Mouse (Mus musculus): ENCODE results near the gene Hfe. TPM values are rescaled to one million over a fixed set of nuclear protein-coding genes. Genes with fewer than 3 reads are reported as not detected.

Gene Hfe
- total RNA-seq, 2 experiments from 2014 or later: 2.4 to 3.1 TPM

GRCm38 (mm10) chr13:23751478-23751956 lies 40.9 kb upstream of the Hfe start:
- no peak for TF ChIP-seq CTCF (IDR thresholded peaks at IDR 0.05)
- DNase-seq (ENCODE audit: extremely low spot score in 1 of 2, low spot score in 2 of 2): no peak
- H3K27ac ChIP-seq: peak overlapping the region; percentile 81; the same call in 1 of the 2 replicates
- intact Hi-C loops (cut with DNase I): loop anchor here (5.0 kb wide), 1 partner anchor 1999 kb away; the partner anchor contains the start of genes Hist1h2ak, Hist1h2bn and Hist1h4k
- H3K4me3 ChIP-seq: peak overlapping the region; percentile 41

GRCm38 (mm10) chr13:23750839-23751477 lies 40.3 kb upstream of the Hfe start, which contains the start of gene Hist1h2ab:
Gene Hist1h2ab (plus strand): TSS chr13:23751126.
- Histone ChIP-seq H3K27ac (peak within 1 kb of the TSS; percentile 88), H3K4me3 (peak within 1 kb of the TSS; percentile 48)
- peak; percentile 46 to 49 for DNase-seq (ENCODE audit: extremely low spot score in 1 of 2, low spot score in 2 of 2)
- intact Hi-C loops (cut with DNase I): loop anchor here (5.0 kb wide), 1 partner anchor 1999 kb away; the partner anchor contains the start of genes Hist1h2ak, Hist1h2bn and Hist1h4k

GRCm38 (mm10) chr13:23749563-23750121 lies 39.0 kb upstream of the Hfe start:
- H3K27ac ChIP-seq: no peak overlapping the region

GRCm38 (mm10) chr13:23747892-23748288 lies 37.2 kb upstream of the Hfe start:
- no peak for TF ChIP-seq CTCF (IDR thresholded peaks at IDR 0.05)
- Histone ChIP-seq H3K27ac (0 out of 2 replicates have a peak overlapping the region, but pooled peaks have one; percentile 11), H3K4me3 (no peak overlapping the region)
- DNase-seq (ENCODE audit: extremely low spot score in 1 of 2, low spot score in 2 of 2): no peak
- intact Hi-C loops (cut with DNase I): loop anchor here (2.0 to 10.0 kb wide), 2 partner anchors 165 to 313 kb away; no protein-coding TSS in a partner anchor

More at GRCm38 (mm10) chr13:23749563-23750121, 39.0 kb upstream of the Hfe start:
- intact Hi-C loops (cut with DNase I): loop anchor here (5.0 to 10.0 kb wide), 2 partner anchors 315 to 1997 kb away; partner anchors contain the start of genes Hist1h2ak, Hist1h2bn and Hist1h4k
- H3K4me3 ChIP-seq: no peak overlapping the region
- DNase-seq (ENCODE audit: extremely low spot score in 1 of 2, low spot score in 2 of 2): no peak
- no peak for TF ChIP-seq CTCF (IDR thresholded peaks at IDR 0.05)

- DNase-seq (ENCODE audit: extremely low spot score in 1 of 2, low spot score in 2 of 2): no peak
- intact Hi-C loops (cut with DNase I): loop anchor here (2.0 to 10.0 kb wide), 2 partner anchors 164 to 312 kb away; no protein-coding TSS in a partner anchor
- Histone ChIP-seq H3K4me3 (peak overlapping the region; percentile 55), H3K27ac (peak overlapping the region; percentile 98)
- TF ChIP-seq CTCF (IDR thresholded peaks at IDR 0.05): no peak
These were observed 36.6 kb upstream of the Hfe start for GRCm38 (mm10) chr13:23747081-23747891.

GRCm38 (mm10) chr13:23746201-23747080 lies 35.8 kb upstream of the Hfe start, which contains the start of gene Hist1h2bb:
Gene Hist1h2bb (plus strand): TSS chr13:23746734.
- peak; percentile 66 for DNase-seq (ENCODE audit: extremely low spot score in 1 of 2, low spot score in 2 of 2)
- peak within 1 kb of the TSS; percentile 98 for H3K27ac ChIP-seq
- H3K4me3 ChIP-seq: peak within 1 kb of the TSS; percentile 55
- intact Hi-C loops (cut with DNase I): loop anchor here (2.0 to 10.0 kb wide), 2 partner anchors 164 to 312 kb away; no protein-coding TSS in a partner anchor

GRCm38 (mm10) chr13:23745381-23746161 lies 34.9 kb upstream of the Hfe start, which contains the start of gene Hist1h3c:
Gene Hist1h3c (minus strand): TSS chr13:23745602.
- intact Hi-C loops (cut with DNase I): loop anchor here (2.0 to 10.0 kb wide), 2 partner anchors 163 to 311 kb away; no protein-coding TSS in a partner anchor
- H3K27ac ChIP-seq: peak within 1 kb of the TSS; percentile 98
- peak within 1 kb of the TSS; percentile 55 for H3K4me3 ChIP-seq
- peak; percentile 81 to 84 for DNase-seq (ENCODE audit: extremely low spot score in 1 of 2, low spot score in 2 of 2)
- TF ChIP-seq CTCF (IDR thresholded peaks at IDR 0.05): peak; percentile 5; the same call in 1 of the 2 replicates

- no peak for TF ChIP-seq CTCF (IDR thresholded peaks at IDR 0.05)
- intact Hi-C loops (cut with DNase I): loop anchor here (10.0 kb wide), 1 partner anchor 310 kb away; no protein-coding TSS in a partner anchor
- DNase-seq (ENCODE audit: extremely low spot score in 1 of 2, low spot score in 2 of 2): no peak
- no peak overlapping the region; the same call in 1 of the 2 replicates for H3K4me3 ChIP-seq
- H3K27ac ChIP-seq: no peak overlapping the region
These were observed 34.0 kb upstream of the Hfe start for GRCm38 (mm10) chr13:23744421-23745380.

- Histone ChIP-seq H3K27ac (no peak overlapping the region), H3K4me3 (no peak overlapping the region)
- no peak for TF ChIP-seq CTCF (IDR thresholded peaks at IDR 0.05)
- DNase-seq (ENCODE audit: extremely low spot score in 1 of 2, low spot score in 2 of 2): no peak
- intact Hi-C loops (cut with DNase I): loop anchor here (10.0 kb wide), 1 partner anchor 309 kb away; no protein-coding TSS in a partner anchor
These were observed 33.3 kb upstream of the Hfe start for GRCm38 (mm10) chr13:23743963-23744362.

Measured in left cerebral cortex, adult 2 months (tissue).